Mouse (Mus musculus) c-Kit-positive CD71-negative TER-119-negative erythroid progenitor cells, embryonic 14.5 days (primary cell): Measurements from ENCODE around the gene Cmpk1.

Experiments used
- DNase-seq: peaks from one replicate; pipeline ENCODE4 v3.0.0-alpha.2; 2013; ENCODE audit warnings: low read depth

The Cmpk1 gene

DNA sequence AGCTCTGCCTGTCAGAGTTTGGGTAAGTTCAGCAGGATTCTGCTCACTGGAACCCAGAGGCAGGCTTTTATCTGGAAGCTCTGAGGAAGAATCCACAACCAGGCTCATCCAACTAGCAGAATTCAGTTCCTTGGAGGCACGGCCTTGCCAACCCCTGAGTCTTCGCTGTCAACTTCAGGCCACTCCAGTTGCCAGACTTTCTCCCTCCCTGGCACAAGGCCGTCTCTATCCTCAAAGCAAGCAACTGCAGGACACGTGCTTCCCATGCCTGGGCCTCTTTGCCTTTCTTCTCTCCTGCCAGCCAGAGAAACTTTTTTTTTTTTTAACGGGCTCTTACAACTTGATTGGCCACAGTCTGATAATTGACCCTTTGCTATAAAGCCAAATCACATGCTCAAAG, 42.0 kb downstream of the Cmpk1 start:
- no peak for DNase-seq

DNA sequence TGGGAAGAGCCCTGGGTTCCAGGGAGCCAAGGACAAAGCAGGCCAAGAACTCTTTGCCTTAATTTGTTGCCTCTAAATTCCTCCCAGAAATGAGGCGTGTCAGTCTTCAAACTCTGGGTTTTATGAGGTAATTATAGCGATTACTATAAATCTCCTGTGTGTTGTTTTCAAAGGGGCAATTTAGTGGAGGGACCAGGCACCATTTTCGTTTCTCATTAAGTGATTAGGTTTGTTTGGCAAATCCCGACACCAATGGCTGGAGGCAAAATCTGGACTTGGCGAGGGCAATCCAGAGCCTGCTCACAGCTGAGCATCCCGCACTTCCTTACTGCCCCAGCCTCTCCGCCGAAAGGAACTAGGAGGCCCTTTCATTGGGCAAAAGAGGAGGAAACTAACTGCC, 44.5 kb downstream of the Cmpk1 start:
- DNase-seq = no peak

DNA sequence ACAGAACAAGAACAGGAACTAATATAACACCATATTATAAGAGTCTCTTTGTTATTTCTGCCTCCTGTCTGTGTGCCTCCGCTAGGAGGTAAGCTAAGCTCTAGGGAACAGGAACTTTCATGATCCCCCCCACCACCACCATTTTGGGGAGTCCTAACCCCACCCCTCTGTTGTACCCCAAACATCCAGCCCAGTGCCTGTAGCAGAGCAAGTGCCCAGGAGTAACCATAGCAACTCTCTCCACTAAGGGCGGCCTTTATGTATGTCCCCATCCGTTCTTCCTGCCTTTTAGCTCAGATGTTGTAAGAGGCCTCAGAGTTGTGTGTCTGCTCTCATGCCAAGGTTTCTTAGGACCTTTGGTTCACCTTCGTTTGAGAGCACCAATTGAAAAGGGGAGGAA, 44.9 kb downstream of the Cmpk1 start:
- no peak for DNase-seq

DNA sequence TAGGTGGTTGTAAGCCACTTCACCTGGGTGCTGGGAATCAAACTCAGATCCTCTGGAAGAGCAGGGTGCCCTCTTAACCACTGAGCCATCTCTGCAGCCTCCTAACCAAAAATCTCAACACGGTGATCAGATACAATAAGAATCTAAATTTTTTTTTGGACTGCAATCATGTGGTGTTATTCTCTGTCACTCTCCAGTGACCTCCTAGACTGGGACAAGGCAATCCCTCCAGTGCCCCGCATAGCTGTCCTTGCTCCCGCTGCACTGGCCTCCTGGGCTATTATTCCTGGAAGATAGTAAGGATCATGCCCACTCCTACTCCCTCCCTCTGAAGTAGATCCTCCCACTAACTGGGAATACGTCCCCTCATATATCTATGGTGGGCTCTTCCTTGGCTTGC, 45.7 kb downstream of the Cmpk1 start:
- no peak for DNase-seq

DNA sequence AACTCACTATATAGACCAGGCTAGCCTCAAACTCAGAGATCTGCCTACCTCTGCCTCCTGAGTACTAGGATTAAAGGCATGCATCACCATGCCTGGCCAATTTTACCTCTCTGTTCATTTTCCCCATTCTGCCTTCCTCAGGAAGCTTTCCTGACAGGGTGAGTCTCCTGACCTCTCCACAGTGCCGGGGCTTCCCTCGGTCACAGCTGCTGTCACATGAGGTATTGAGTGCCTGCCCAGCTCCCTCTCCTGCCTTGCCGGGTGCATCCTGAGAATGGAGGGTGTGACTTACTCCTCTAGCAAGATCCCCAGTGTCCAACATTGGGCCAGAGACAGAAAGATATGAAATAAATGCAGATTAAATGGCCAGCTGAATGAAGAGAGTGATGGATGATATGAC, 48.8 kb downstream of the Cmpk1 start:
- no peak for DNase-seq

DNA sequence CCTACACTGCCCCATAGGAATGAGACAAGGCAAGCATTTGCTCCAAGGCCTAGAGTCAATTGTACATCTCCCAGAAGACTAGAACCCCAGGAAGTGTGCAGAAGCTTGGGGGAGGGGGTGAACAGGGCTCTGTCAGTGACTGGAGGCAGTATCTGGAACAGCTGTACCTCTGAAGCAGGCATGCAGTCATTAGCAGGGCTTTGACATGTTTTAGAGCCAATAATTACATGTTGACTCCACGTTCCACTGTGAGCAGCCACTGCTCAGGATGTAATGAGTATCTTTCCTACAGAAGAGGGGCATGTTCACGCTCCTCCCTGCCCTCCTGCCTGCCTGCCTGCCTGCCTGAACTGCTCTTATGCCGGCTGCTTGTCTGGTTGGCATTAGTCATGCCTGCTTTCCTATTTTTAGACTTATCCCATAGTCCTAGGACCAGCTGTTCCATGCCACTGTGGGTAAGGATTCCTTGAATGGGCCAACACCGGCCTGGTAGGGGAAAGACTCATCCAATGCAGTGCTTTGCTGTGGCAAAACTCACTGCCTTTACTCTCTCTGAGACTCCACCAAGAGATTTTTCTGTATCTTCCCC, 49.5 kb downstream of the Cmpk1 start:
- DNase-seq = no peak

DNA sequence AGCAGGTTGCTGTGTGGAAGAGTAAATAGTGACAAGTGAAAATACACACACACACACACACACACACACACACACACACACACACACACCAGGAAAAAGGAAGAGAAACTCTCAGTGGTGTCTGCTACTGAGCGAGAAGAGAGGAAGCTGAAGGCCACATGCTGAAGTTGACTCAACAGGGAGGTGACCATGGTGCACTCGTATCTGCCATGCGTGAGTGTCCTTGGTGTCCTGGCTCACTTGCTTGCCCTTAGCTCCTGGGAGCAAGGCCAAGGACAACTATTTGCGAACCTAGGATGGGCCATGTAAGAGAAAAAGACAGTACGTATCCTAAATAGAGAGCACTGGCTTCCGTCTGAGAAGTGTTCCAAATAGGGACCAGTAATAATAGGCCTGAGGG, 52.9 kb downstream of the Cmpk1 start:
- no peak for DNase-seq

DNA sequence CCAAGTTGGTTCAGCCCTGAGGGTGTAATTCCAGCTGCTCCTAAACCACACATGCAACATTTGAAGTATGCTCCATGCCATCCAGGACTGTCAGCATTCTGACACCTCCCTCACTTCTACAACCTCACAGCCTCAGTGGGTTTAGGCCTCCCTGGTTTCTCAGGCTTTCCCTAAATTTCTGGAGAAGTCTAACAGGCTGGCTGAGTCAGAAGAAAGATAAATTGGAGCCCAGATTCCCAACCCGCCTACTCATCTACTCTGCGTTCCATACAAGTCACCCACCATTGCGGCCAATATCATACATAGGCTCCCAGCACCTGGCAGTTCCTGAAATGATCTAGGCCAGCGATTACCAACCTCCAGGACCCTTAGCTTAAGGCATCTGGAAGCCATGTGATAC, 54.3 kb downstream of the Cmpk1 start:
- DNase-seq = no peak

DNA sequence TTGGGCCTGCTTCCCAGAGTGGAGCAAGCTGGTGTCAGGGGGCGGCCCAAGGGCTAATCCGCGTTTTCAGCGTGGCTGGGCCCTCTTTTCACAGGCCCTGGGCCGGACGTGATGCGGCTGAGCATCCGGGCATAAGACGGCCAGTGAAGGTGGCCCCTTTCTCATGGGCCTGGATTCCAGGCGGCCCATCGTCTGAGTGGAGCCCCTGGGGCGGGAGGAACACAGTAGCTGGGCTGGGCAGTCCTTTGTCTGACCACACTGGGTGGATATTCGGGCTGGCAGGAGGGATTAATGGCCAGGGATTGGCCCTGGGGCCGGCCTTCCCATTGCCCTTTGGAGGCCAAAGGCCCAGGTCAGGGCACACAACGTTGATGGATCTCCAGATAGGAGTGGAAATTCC, 57.9 kb downstream of the Cmpk1 start:
- no peak for DNase-seq

DNA sequence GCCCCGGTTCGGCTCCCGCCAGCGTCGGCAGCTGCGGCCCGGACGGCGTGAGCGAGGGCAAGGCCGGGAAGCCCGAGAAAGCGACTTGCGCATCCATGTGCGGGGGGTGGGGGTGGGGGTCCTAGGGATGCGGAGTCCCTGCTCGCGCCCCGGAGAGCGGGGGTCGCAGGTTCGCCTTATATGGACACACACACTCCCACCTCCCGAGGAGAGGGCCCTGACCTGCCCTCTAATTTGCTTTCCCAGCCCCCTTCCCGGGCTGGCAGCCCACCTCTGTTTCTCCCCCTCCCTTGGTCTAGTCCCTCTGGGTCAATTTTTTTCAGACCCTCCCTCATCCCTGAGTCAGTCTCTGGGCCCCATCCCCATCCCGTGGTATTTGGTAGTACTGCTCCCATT, 61.1 kb downstream of the Cmpk1 start, which contains the start of gene Foxe3:
Foxe3 (minus strand) TSS at position 97 of the 396 bp plus-strand sequence.
- DNase-seq = no peak

DNA sequence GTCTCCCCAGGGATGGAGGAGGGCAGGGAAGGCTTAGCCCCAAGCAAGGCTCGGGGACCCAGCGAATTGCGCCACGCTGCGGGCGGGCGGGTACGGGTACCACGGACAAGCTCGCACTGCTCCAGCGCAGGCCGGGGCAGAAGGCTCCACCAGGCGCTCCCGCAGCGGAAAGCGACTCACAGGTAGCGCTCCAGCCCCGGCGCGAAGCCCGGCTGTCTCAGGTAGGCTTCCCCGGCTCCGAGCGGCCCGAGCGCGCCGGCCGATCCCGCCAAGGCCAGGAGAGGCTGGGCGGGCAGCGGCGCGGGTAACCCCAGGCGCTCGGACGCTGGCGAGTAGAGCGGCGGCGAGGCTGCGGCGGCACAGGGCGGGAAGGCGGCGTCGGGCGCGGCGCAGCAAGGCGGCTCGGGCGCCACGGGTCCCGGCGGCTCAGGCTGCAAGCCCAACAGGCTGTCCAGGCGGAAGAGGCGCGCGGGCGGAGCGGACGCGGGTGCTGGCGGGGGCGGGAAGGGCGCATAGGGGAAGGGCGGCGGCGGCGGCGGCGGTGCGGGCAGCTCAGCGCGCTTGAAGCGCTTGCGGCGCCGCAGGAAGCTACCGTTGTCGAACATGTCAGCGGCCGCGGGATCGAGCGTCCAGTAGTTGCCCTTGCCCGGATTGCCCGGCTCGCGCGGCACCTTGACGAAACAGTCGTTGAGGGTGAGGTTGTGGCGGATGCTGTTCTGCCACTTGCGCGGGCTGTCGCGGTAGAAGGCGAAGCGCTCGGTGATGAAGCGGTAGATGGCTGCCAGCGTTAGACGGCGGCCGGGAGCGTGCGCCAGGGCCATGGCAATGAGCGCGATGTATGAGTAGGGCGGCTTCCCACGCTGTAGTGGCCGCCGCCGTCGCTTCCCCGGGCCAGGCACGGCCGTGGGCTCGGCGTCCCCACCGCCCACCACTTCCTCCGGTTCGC, 61.8 kb downstream of the Cmpk1 start:
- no peak for DNase-seq

DNA sequence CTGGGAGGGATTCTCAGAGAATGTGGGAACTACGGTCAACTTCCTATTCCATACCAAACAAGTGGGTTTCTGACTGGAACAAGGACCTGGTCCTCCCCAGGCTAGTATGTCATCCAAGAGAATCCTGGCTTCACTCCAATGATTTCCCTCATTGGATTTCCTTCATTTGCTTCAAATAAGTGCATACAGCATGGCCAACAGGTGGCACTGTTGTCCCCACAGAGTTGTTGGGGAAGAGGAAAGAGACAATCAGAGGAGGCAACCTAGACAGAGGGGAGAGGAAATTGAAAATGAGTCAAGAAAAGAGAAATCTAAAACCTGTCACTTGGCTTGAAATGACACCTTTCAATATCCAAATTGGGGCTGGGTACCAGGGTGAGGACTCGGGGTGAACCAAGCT, 70.0 kb downstream of the Cmpk1 start:
- DNase-seq = peak; percentile 58

DNA sequence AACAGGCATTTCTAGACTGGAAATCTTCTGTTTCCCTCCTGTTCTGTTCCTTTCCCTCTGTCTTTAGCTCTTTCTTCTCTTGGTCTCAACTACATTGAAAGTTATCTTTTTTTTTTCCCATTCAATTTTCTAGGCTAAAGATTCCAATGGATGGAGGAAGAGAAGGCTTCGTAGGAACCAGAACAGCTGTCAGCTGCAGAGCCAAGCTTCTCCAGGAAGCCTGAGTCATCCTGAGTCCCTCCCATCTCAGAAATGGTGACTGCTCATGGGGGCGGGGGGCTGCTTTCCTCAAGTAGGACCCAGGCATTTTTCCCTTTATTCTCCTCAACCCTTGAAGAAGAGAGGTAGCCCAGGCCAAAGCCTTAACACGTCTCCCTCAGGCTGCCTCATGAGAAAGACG, 71.0 kb downstream of the Cmpk1 start:
- DNase-seq = no peak

DNA sequence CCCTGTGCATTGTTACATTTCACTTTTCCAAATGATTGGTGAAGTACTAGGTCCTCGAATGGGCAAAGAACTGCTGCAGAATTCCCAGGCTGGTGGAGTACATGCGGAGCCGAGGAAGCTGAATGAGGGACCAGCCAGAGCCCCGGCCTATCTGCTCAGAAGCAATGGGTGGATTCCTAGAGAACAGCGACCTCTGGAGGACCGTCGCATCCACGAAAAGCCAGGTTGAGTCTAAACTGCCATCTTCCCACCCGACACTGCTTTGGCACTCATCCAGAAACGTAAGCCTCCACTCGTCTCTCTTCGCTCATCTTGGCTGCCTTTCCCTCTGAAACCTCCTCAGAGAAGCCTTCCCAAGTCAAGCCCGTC, 73.5 kb downstream of the Cmpk1 start:
- DNase-seq = peak; percentile 53

DNA sequence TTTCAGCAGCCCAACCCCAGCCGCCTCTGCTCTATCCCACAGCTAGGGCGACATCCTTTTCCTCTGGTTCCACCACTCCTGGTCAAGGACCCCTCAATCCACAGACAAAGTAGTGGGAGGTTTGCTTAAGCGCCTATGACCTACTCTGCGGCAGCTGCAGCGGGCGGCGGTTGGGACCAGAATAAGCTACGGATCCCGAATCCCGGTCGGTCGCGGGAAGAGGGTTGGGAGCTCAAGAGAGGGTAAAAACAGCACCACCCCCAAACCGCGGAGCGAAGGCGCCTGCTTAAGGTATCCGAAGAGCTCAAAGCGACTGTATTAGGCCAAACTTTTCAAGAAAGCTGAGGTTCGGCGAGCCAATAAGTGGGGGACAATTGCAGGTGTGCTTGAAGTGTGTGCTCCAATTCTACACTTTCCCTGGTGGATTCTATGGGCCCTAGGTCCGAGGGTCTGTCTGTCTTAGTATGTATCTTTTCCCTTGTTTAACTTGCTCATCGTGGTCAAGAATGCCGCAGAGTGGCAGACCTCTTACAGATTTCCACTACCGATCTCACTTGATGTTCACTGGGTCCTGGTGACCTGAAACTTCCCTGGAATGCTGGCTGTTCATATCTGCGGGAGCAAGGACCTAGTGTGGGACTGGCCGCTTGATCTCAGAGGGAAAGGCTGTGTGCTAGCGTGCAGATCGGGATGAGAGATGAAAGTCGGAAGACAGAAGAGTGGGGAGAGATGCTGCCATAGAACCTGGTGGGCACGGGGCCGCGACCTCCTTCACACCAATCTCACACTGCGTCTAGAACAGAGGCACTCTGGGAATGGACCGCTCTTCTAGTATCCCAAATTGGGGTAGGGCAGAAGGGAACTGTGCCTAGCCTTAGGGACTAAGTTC, 74.1 kb downstream of the Cmpk1 start:
- DNase-seq = no peak

DNA sequence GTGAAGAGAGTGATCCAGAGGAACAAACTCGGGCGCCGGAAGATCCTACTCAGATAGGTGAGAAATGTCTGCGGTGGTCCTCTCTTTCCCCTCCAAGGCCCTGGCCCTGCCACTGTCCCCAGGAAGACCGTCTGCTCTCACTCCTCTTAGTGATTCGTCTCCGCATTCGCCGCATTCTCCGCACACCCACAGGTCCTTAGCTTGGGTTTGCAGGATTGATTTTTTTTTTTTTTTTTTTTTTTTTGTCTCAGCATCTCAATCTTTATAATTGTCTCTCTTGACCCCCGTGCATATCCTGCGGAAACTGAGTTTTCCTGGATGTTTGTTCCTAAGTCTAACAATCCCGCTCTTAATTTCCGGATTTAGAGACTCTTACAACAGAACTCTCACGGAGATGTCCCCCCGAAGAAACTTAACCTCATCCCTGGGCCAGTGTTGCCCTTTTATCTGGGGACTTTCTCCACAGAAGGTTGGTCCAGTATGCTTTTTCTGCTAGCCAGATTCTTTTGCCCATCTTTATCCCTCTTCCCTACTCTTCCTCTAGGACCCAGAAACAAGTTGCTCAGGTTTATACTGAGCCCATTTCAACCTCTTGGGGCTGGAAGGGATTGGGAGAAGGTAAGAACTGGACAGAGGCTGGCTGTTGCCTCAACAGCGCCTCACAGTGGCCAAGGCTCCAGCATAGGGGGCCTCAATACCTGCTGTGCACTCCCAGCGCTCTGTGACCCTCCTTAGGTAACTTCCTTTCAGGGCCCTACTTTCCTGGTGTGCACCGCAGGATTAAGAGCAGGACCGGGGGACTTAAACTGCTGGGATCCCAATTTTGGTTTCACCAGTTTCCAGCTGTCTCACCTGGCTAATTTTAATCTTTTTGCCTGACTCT, 77.2 kb downstream of the Cmpk1 start:
- DNase-seq = no peak
